Mouse (Mus musculus) lung, adult 18-20 months (tissue): ENCODE results near the gene Kcne3.
A peak's percentile ranks its signal among the peaks of the same experiment; 100 is the strongest.

Experiments used
- DNase-seq, 2 experiments: peaks; one replicate each; pipeline ENCODE4 v3.0.0; 2022; ENCODE audit warnings: mixed read lengths in 2 of 2

Gene Kcne3

DNA sequence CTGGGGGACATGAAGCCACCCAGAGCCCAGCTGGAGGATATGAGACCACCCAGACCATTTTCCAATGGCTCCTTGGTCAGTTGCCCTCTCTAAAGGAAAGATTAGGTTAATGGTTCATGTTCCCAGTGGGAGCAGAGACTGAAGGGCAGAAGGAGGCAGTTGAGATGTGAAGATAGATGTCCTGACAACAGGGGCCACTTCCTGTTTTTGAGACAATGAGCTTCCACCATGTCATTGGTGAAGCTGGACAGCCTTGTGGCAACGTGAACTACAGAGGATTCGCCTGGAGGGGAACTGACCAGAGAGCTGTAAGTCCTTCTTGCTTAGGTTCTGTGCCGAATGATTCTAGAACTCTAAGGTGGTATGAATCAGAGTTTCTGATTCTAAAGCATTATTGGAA, at the start of gene Kcne3:
TSS of gene Kcne3 (plus strand) at position 234 of the 400 bp plus-strand sequence.
- no peak for DNase-seq

DNA sequence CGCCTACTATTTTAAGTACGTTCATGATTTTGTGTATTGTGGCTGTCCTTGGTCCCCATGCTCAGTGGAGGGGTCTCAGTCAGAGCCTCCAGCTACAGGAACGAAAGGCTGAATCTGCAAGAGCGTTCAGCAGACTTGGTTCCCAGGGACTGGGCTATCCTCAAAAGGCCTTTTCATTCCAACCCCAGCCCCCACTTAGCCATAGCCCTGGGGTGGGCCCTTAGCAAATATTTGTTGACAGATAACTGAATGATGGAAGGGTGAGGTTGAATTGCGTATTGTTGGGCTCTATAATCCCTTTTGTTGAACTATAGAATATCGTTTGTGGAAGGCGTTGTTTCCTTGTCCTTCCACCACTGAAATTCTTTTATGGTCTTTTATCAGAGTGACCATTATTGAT, 49.8 kb upstream of the Kcne3 start:
- DNase-seq: no peak

DNA sequence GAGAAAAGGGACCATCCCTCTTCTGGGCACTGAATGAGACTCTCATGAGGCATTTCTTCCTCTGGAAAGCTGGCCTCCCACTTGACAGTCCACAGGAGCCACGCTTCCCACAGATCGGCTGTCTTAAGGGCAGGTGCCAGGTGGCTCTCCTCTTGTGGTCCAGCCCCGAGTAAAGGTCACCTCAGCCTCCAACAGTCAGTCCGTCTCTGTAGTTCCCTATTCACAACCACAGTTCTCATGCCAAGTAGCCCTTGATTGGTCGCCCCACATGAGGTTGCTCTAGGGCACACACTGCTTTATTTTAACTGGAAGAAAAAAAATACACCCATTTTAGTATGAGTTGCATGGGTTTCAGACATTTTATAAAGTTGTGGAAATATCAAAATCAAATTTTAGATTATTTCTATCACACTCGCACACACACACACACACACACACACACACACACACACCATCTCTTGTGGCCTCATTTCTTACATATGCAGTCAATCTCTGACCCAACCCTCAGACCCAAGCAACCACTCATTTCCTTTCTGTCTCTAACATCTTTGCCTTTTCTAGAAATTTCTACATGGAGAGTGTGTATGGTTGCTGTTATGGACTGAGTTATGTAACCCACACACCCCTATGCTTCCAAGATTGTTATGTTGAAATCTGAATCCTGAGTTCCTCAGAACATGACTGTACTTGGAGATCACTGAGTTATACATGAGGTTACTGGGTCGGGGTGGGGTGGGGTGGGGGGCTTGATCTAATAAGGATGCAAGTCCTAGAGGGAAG, 47.9 kb upstream of the Kcne3 start:
- no peak for DNase-seq

DNA sequence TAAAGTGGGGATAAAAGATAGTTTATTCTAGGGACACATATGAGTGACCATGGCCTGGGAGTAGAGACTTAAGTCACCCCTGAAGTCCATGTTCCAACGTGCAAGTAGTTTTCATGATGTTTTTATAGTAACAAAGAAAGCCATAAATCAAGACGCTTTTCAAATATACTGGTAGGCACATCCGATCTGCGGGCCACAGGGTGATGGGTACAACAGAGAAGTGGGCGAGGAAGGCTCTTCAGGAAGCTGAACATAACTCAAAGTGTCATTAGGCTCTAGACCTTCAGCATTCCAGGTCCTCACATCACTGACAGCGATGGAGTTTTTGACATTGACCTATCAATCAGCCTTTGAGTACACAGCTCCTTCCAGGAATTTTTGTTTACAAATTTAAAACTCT, 45.7 kb upstream of the Kcne3 start:
- DNase-seq: no peak

DNA sequence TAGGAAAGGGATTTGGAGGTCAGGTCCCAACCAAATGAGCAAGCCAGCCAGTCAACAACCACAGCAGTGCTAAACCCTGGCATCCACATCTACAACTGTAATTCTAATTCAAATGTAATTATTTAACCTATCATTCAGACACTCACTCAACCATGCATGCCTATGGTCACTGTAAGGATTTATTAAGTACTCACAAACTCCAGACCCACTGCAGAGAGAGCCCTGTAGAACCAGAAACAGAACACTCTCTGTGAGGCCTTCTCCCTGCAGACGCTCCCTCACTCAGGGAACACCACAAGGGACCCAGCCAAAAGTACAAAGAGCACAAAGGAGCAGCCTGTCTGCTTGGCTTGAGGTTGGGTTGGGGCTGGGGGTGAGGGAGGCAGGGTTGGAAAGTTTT, 43.9 kb upstream of the Kcne3 start:
- no peak for DNase-seq

DNA sequence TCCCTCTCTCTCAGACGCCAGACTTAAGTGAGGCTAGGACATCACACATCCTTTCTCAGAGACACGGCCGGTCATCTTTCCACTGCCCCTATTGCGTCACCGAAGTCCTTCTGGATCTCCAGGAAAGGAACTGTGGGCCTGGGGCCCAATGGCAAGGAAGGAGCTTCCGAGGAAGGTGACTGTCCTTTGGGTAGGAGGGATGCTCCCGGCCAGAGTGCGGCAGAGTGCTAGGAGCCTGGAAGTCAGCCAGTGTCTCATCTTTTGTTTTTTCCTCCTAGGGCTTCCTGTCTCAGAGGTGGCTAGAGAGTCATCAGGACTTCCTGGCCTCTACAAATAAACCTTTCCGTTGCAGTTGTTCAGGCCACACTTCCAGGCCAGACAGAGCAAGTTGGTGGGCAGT, 39.3 kb upstream of the Kcne3 start:
- no peak for DNase-seq

DNA sequence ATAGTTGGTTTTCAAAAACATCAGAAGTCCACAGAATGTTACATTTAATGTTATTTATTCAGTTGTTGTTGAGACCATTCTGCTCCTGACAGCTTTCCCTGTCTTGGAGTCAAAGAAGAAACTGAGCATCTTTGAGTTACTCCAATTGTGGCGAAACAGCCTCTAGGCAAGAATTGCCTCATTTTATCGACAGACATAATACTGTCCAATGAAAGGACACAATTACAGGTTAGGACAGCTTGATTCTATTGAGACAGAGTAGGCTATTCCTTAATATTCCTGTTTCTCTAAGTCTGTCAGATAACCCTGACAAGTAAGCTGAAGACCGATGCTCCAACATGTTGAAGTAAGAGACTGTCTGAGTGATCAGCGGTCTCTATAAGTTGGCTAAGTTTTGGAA, 38.2 kb upstream of the Kcne3 start:
- no peak for DNase-seq

DNA sequence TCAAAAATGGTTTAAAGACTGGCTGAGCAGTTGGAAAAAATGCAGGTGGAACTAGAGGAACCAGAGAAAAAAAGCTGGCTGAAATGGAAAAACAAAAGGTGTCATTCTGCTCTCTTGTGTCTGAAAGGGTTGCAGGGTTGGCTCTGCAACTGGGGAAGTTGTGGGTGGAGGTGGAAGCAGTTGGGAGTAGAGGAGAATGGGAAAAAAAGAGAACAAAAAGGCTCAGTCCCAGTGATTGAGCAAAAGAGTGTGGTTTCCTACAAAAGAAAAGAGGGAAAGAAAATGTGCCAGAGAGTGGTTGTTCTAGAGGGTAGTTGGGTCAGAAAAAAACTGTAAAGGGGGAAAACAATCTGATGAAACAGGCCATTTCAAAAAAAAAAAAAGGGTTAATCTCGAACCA, 35.7 kb upstream of the Kcne3 start:
- DNase-seq: no peak

DNA sequence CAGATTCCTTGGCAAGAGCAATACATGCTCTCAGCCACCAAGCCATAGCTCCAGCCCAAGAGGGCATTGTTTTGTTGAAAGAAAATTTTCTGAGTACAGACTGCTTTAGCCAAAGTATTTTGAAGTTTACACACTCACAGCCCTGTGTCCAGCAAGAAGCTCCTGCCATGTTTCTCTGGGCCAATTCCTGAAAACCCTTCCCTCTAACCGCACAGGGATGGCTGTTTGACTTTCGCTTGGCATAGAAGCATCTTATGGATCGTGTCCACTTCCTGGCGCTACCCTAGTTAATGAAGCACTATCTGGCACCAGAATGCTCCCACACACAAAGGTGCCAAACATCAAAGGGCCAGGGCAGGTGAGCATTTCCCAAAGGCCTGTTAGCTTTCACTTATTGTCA, 27.7 kb upstream of the Kcne3 start:
- DNase-seq: no peak

DNA sequence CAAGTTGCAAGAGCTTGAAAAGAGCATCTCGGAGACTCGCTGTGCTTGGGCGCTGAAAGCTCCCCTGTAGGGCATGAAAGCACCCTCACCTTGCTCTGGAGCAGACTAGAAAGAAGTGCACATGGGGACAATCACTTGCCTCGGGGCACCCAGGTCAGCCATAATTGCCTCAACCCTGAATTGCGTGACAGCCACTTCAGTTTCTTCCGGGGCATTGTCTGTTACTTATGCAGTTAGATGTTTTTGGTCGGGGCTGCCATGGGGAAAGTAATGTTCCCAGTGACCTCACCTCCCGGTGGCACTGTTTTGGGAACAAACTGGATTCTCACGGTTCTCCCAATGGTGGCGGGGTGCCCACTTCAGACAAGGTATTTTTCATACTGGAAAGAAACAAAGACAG, 26.2 kb upstream of the Kcne3 start:
- DNase-seq: peak in 1 of 2 experiments; percentile 11

DNA sequence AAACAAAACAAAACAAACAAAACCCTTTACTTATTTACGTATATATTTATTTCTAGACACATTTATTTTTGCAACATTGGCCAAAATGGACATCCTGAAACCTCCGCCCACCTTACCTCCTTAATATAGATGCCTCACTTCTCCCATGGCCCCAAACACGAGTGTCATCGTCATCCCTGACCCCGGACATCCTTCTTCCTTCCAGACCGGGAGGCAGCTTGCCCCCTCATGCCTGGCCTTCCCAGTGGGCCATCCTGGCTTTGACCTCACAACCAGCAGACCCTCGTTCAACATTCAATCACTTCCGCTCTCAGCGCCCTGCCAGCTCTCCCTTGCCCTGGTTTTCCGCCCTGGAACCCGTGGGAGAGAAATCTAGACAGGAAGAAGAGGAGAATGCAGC, 25.7 kb upstream of the Kcne3 start:
- DNase-seq: no peak

DNA sequence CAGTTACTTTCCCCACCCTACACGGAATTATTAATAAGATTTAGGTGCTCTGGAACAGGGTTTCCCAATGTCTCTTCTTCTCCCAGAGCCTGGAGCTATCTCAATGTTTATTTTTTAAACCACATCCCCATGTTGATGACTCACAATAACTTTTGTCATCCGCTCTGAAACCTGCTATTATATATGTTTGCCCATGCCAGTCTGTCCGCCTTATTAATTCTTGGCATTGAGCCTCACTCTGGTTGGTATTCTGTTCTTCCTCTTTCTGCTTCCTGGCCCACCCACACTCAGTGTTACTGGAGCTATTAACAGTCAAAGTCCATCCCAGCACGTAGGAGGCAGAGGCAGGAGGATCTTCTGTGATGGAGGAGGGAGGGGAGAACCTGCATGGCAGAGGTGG, 18.6 kb upstream of the Kcne3 start:
- DNase-seq: peak in 1 of 2 experiments; percentile 25

DNA sequence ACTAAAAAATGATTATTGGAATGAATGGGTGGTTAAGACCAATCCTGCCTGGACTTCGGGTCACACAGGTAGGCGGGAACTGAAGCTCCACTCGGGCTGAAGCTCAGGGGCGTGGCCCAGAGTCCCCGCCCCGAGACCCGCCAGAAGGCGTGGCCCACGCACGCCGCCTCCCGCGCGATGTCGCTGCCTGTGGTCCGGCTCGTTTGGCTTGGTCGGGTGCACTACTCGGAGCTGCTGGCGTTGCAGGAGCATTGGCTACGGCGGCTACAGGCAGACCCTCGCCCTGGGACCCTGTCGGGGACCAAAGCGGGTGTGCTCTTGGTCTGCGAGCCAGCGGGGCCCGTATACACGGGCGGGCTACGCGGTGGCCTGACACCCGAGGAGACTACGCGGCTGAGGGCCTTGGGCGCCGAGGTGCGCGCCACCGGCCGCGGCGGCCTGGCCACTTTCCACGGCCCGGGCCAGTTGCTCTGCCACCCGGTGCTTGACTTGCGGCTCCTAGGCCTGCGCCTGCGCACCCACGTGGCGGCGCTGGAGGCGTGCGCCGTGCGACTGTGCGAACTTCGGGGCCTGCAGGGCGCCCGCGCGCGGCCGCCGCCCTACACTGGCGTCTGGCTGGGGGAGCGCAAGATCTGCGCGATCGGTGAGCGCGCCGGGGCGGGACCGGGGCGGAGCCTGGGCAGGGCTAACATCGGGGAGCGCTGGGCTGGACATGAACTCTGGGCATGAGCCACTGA, 17.0 kb upstream of the Kcne3 start, which contains the start of gene Lipt2:
TSS of gene Lipt2 (plus strand) at position 173 of the 737 bp plus-strand sequence.
- DNase-seq: peak; percentile 94 to 96

DNA sequence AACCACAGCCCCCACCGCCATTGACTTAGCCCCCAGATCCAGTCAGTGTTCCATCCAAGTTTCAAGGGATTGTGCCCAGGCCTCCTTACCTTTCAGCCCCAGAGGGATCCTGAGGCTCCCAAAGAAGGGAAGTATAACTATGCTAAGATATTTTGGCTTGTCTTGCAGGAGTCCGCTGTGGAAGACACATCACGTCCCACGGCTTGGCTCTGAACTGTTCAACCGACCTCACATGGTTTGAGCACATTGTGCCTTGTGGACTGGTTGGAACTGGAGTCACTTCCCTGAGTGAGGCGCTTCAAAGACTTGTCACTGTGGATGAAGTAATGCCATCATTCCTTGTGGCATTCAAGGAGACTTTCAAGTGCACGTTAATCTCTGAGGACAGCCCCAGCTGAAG, 16.3 kb upstream of the Kcne3 start:
- no peak for DNase-seq

DNA sequence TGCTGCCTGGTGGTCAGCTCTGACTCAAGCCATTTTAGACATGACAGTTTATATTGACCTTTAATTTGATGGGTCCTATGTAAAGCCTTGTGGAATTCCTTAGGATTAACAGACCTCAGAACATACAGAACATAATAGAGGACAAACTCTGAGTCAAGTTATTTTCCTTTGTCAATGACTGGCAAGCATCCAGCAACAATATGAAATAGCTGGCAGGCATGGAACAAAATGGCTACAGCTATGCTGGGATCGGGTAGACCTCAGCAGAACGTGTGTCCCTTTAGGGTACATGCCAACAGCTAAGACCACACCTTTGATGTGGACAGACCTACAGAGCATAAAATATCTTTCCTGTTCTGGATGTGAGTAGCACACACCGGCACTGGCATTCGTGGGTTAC, 12.8 kb upstream of the Kcne3 start:
- no peak for DNase-seq

DNA sequence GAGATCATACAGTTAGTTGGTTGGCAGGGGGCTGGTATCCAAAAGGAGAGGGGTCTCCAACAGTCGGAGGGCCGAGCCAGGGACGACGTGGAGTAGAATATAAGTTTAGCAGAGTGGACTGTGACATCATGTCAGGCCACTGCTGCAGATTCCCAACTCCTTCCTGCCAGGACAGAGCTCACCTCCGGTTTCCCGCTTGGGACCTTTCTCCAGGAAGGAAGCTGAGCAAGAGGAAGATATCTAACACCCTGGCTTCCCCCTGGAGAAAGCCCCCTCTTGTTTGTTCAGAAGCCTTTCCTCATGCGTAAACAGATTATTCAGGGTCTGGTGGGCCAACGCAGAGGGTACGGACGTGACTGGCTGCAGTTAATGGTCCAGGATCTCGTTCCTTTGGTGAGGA, 7.6 kb upstream of the Kcne3 start:
- no peak for DNase-seq

DNA sequence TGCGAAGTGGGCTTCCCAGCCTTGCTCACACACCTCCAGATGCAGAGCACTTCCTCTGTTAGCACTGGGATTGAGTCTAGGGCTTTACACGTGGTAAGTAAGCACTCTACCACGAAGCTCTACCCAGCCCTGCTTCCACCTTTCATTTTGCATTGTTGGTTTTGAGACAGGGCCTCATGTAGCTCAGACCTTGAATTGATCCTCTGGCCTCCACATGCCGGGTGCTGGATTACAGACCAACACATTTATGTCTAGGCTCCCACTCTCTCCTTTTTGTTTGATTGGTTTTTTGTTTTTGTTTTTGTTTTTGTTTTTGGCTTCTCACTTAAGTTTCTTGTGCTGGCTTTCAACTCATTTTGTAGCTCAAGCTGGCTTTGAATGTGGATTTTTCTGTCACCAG, 5.5 kb upstream of the Kcne3 start:
- DNase-seq: no peak

DNA sequence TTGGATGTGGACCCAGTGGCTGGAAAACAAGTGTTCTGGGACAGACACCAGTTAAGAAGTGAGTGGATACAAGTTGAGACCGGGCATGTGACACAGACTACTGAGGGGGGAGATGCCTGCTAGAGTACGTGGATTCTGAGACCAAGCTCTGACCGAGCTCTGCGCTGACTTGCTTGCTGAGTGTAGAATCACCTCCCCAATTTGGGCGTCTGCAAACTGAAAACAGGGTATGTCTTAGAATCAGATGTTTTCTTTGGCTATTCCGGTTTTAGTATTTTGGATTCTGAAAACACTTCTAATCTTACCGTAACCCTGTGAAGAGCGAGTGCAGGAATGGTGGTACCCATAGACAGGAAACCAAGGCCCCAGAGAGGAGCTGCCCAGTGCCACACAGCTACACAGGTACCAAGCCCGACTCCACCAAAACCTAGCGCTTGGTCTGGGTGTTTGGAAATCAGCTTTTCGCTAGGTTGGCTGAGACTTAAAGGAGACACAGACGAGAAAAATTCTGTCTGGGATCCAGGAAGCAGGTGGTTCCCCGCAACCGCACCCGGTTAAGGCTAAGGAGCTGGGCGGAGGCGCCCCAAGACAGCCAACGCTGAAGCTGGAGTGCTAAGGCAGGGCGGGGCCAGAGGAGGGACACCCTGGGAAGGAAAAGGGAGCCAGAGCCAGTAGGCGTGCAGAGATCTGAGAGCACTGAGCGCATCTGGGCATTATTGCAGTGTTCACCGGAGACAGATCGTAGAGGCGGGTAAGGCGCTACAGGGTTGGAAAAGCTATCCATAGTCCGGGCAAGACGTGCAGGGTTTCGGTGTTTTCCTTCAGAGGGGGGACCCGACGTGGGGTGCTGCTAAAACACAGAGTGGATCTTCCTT, 2.0 kb downstream of the Kcne3 start:
- DNase-seq: peak; percentile 81 to 86

DNA sequence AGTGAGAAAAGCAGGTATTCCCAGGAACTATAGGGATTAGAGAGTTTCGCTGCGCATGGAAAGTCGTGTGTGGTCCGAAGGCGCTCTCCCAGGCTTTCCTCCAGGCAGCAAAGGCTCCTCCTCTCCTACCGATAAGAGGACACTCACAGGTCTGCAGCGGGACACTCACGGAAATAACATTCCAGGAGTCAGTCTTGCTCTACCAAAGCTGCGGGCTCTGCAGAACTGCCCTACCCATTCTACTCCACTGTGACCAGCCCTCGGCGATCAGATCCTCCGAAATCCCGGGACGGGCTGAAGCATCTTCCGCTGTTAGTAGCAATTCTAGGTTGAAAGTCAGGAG, 2.6 kb downstream of the Kcne3 start:
- DNase-seq: no peak

DNA sequence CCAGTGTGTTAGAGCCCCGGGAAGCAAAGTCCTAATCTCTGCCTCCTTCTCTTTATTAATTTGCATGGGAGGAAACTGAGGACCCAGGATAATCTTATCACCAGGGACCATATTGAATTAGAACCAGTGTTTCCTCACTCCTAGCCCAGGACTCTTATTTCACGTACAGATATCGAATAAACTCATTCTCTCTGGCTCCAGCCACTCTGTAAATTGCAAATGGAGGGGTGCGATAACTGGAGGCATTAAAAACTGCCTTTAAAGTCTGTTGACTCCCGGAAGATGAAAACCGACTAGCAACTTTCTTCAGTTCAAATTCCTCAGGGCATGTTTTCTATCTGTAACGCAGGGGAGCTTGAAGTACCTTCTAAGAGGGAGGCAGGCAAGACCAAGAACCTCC, 3.1 kb downstream of the Kcne3 start:
- no peak for DNase-seq

DNA sequence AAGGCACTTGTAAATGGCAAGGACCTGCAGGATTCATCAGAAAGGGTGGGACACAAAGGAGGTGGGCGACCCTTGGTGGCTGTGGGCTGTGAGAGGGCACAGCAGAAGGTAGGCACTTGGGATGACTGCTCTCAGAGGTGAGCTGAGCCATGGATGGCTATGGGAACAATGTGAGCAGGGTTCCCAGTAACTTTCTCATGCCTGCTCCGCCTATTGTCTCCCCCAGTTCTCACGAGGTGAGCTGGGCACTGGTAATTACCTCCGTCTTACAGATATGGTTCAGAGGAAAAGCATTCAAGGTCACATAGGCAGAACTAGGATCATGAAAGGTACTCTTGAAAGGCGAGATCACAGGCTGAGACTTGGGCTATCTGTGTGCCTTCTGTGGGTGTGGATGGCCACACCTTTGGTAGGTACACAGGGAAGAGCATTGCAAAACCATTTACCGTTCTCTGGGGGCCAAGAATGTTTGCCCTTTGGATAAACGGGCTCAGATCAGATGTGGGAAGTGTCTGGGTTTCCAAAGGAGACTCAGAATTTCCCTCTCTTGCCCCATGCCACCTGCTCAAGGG, 3.6 kb downstream of the Kcne3 start:
- no peak for DNase-seq

DNA sequence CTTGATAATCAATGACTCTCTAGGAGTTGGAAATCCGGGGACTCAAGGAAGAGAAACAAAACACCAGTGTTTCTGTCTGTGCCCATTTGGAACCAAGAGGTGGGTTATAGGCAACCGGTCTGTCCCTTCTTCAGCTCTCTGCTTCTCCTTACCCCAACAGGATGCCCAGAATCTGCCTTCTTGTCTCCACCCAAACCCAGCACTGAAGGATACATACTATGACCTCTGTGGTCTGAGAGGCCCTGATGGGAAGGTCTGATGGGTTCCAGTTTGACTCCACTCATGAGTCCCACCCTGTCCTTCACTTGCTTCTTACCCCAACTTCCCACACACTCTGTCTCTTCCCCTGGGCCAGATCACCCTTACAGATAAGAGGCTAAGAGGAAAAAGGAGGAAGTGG, 4.9 kb downstream of the Kcne3 start:
- DNase-seq: no peak

DNA sequence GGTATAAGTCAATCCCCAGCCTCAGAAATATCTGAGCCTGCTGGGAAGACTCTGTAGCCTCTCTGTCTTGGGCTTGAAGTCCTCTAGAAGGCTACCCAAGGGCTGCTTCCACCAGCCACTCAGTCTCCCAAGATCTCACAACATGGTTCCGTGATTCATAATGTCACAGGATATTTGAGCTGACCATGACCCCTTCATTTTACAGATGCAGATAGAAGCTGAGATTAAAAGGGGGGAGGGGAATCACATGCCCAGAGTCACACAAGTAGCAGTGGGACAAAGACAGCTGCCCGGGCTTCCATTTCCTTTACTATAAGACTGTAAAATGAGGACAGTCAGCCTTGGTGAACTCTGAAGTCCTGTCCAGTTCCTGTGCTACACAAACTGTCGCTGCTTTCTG, 5.3 kb downstream of the Kcne3 start:
- DNase-seq: no peak
